Mouse (Mus musculus) E14TG2a.4 (cell line): ENCODE results near the gene Hps4.

Source experiments
- CTCF ChIP-seq: conservative IDR thresholded peaks from 2 replicates; pipeline ENCODE4 v1.5.1; 2014; ENCODE audit warnings: low read length
- NANOG ChIP-seq: IDR thresholded peaks from 2 replicates; pipeline ENCODE4 v1.6.1; 2014; ENCODE audit warnings: borderline replicate concordance, low read length, mixed read lengths
- POU5F1 ChIP-seq: IDR thresholded peaks from 2 replicates; pipeline ENCODE4 v1.6.1; 2014; ENCODE audit warnings: low read length, borderline replicate concordance

GRCm38 (mm10) chr5:112369326-112369725, 26.4 kb downstream of the Hps4 start:
- TF ChIP-seq CTCF, result no peak
- TF ChIP-seq NANOG, result no peak
- TF ChIP-seq POU5F1, result no peak
